Mouse (Mus musculus): ENCODE results near the gene Smad6.

Gene Smad6

GRCm38 (mm10) chr9:63916441-63916840 is 105.4 kb downstream of the Smad6 start:
- DNase-seq (ENCODE audit: low read depth, low spot score) = no peak

DNA sequence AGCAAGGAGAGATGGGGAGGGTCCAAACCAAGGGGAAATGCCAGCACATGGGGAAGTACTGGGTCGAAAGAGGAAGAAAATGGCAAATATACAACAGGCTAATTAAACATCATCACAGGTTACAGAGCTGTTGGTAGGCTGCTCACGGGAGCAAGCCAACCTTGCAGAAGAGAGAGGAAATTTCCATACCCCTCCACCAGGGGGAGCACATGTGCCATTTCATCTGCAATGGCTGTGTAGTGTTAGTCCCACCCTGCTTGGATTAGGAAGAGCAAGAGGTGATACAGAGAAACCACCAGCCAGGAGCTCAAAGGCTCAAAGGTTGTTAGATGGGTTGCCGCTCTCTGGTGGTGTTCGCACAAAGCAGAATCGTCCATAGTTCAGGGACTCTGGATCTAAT is 105.9 kb downstream of the Smad6 start:
- peak; percentile 74 for DNase-seq (ENCODE audit: low read depth, low spot score)

DNA sequence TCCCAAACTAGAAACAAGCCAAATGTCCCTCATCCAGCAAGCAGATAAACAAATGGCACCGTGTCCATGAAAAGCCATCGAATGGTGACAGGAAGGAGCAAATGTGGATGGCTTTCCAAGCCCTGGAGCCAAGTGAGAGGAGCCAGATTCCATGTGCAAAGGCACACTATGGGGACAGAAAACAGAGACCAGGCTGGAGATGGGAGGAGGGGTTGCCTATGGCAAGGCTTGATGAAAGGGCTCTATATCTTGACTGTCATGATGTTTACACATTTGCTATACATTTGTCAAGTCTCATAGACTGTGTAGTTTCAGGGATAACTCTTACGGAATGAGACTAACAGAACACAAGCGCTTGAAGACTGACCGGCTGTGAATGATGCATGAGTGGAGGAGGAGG is 106.9 kb downstream of the Smad6 start:
- no peak for DNase-seq (ENCODE audit: low read depth, low spot score)

DNA sequence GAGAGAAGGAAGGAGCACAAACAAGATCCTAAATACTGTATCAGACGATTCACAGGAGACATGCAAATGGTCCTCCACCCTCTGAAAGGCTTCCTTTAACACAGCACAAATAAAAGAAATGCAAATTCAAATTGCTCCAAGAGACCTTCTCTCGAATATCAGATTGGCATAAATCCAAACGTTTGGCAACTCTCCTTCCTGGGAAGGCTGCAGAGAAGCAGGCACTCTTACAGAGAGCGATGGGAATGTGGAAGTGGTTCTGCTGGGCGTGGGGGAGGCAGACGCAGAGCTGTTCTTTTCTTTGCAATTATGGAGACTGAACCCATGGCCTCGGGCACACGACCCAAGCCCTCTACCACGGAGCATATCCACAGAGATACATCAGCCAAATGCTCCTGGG is 109.8 kb downstream of the Smad6 start:
- DNase-seq (ENCODE audit: low read depth, low spot score) = no peak

DNA sequence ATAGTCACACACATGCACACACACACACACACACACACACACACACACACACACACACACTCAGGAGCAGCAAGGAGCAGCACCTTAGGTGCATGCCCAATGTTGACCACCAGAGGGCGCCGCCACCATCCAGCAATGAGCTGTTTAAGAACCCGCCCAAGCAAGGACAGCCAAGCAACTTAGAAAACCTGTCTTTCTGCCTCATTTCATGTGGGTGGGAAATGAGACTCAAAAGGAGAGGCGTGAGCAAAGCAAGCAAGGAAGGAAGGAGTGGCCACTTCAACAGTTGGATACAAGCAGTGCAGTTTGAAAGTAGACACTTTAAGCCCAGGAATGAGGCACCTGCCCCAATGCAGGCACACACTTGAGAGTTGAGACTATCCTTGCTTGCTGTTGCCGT is 112.2 kb downstream of the Smad6 start:
- DNase-seq (ENCODE audit: low read depth, low spot score) = peak; percentile 90

GRCm38 (mm10) chr9:63904543-63904942 is 117.3 kb downstream of the Smad6 start:
- peak; percentile 65 for DNase-seq (ENCODE audit: low read depth, low spot score)
